Mouse (Mus musculus): ENCODE results near the gene Map1b.

GRCm38 (mm10) chr13:99515736-99516447, 448 bp downstream of the Map1b start:
- TF ChIP-seq POLR2A (IDR thresholded peaks at IDR 0.05; ENCODE audit: insufficient read depth, low read depth, low read length) (no peak), CTCF (IDR thresholded peaks at IDR 0.05; ENCODE audit: insufficient read depth, low read depth, low read length) (no peak)

Data from olfactory bulb, adult 2 months (tissue).